Mouse (Mus musculus) c-Kit-positive CD71-negative TER-119-negative erythroid progenitor cells, embryonic 14.5 days (primary cell): ENCODE measurements around the gene Agtpbp1.
"Not testable (repeated sequence)": the region's sequence is repeated elsewhere in the genome, so short reads cannot be mapped to it uniquely, and the experiment has no call there.

Experiments
- DNase-seq: peaks from one replicate; pipeline ENCODE4 v3.0.0-alpha.2; 2013; ENCODE audit warnings: low read depth

Agtpbp1 gene

DNA sequence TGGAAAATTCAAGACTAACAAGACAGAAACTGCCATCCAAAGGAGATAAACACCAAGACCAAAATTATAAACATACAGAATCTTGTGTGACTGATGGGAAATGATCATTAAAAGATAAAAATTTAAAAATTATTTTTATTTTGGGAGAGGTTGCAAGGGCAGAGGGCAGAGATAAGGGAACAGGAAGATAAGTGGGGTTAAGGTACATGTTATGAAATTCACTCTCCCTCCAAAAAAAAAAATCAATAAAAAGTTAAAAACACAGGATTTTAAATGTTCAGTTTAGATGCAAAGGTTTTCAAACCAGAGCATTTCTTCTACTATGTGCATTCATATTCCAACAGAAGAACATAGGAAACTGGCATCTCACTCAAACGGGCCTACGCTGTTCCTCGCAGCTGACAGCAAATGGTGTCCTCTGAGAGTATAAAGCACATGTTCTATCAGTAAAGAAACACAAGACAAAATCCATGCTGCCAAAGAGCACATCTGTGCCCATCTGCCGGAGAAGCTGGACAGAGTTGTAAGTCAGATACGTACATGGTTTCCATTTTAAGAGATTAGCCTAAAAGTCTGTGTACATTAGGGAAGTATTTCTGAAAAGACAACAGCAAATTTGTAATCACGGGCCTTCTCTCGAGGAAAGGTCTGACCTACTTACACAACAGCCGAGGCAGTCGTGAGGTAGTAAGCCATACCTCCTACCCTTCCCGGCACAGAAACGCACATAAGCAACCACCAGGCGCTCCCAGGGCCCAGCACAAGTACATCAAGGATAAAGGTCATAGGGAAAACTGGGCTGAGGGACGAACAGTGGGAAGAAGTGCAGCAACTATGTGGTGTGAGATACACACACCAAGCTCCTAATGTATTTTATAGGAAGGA lies 104.2 kb downstream of the Agtpbp1 start:
- DNase-seq: no peak

DNA sequence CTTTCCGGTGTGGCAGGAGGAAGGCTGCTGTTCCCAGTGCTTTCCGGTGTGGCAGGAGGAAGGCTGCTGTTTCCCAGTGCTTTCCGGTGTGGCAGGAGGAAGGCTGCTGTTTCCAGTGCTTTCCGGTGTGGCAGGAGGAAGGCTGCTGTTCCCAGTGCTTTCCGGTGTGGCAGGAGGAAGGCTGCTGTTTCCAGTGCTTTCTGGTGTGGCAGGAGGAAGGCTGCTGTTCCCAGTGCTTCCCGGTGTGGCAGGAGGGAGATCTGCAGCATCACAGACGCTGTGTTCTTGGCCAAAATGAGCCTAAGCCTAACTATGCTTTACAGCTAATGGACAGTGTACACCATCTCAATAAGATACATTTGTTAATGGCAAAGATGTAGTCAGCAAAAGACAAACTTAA lies 107.1 kb downstream of the Agtpbp1 start:
- DNase-seq: not testable (repeated sequence)

GRCm38 (mm10) chr13:59477451-59477850 lies 107.6 kb downstream of the Agtpbp1 start:
- no peak for DNase-seq

GRCm38 (mm10) chr13:59474973-59475372 lies 110.1 kb downstream of the Agtpbp1 start:
- no peak for DNase-seq

DNA sequence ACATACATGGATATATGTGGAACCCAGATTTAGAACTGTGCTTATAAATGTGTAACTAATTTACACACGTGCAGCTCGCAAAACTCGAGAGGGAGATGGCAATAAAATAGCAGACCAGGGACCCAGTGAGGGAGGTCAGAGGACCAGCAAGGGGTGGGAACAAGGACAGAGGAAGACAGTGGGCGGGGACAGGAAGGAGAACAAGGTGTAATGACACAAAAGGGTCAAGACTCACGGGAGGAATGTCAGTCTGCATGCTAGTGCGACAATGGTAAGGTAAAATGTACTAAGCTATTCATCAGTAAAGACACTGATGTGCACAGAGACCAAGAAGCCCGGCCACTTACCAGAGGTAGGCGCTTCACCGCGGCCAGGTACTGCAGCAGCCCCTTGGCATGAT lies 111.7 kb downstream of the Agtpbp1 start:
- no peak for DNase-seq

- no peak for DNase-seq
Observed at GRCm38 (mm10) chr13:59472222-59472621, 112.8 kb downstream of the Agtpbp1 start.

- no peak for DNase-seq
Observed at GRCm38 (mm10) chr13:59469701-59470100, 115.3 kb downstream of the Agtpbp1 start.

DNA sequence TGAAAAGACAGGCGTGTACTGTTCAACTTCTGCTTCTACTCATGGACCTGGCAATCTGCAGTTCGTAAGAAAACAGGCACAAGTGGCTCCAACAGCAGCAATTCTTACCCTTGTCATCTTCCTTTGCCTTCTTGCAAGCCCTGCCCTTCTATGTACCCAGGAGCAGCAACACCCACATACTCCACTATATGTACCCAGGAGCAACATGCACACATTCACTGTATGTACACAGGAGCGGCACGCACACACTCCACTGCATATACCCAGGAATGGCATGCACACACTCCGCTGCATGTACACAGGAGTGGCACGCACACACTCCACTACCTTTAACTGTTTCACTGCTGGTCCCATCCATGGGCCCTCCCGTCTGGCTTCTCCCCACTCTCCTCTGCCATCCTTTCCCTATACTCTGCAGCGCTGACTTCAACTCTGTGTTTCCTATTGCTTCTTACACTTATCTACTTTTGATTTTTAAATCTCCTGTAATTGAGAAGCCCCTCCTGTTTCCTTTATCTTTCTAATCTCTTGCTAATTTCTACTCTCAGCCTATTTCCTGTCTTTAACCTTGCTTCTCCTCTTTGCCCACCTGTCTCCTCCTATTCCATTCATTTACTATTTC lies 116.7 kb downstream of the Agtpbp1 start:
- no peak for DNase-seq

GRCm38 (mm10) chr13:59467591-59467990 lies 117.4 kb downstream of the Agtpbp1 start:
- DNase-seq: no peak

DNA sequence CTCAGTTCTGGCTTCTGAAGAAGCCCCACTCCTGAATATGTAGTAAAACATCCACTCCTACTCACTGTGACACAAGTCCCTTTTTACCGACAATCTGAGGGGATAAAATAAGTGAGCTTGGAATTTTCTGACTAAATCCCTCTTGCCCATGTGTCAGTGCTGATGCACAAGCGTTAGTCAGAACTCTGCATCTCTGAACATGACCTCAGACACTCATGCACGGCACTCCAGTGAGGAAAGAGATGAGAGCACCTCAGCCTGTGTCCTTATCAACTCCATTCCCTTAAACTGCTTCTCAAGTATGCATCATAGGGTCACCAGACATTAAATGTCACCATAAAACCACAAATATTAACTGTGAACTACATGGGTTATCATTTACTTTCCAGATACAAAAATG lies 124.1 kb downstream of the Agtpbp1 start:
- no peak for DNase-seq

- no peak for DNase-seq
Observed at GRCm38 (mm10) chr13:59456203-59456602, 128.8 kb downstream of the Agtpbp1 start.

- DNase-seq: no peak
Observed at GRCm38 (mm10) chr13:59454001-59454785, 130.8 kb downstream of the Agtpbp1 start.

DNA sequence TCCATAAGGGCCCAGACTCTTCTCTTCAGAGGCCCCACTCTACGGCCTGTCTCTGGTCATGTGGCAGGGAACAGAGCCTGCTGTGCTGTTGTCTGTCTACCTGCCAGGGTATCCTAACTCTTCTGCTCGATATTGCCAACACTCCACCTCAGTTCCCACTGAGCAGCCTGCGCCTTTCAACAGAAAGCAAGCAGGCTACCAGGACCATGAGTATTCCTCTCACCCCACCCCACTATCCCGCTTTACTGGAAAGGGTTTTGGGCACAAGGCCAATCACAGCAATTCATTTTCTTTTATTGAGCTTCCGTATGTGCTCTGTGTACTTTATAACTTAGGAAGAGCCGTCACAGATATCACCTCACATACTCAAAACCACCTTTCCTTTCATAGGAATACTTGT lies 131.4 kb downstream of the Agtpbp1 start:
- no peak for DNase-seq

DNA sequence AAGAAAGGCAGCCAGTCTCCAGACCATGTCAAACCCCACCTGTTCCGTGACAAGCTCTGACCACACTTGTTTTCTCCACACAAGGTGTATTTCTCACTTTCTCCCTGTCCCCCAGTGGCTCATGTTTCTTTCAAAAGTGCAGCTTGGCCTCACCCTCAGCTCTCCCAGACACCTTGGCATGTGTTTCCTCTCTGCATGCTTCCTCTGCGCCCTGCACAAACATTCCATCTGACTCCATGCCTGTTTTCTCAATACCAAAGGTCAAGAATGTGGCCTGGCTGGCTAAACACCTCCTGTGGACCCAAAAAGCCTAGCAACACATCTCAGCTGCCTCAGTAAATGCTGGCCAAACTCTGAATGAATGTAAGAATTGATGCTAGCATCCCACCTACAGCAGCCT lies 132.0 kb downstream of the Agtpbp1 start:
- no peak for DNase-seq

GRCm38 (mm10) chr13:59450840-59451239 lies 134.2 kb downstream of the Agtpbp1 start:
- DNase-seq: no peak

DNA sequence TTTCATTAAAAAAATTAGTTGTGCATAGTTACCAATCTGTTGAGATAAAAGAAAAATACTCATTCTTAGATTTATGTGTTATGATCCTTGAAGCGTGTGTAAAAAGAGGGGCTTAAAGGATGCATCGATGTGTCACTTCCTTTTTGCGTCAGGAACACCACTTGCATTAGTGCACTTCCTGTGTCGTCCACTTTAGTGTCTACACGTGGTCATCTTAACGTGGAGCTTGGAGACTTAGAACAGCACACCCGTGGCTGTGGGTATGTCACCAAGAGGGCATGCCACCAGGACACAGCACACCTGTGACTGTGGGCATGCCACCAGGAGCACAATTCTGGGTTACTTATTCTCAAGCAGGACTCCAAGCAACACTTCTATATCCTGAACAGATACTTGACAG lies 137.9 kb downstream of the Agtpbp1 start:
- no peak for DNase-seq

DNA sequence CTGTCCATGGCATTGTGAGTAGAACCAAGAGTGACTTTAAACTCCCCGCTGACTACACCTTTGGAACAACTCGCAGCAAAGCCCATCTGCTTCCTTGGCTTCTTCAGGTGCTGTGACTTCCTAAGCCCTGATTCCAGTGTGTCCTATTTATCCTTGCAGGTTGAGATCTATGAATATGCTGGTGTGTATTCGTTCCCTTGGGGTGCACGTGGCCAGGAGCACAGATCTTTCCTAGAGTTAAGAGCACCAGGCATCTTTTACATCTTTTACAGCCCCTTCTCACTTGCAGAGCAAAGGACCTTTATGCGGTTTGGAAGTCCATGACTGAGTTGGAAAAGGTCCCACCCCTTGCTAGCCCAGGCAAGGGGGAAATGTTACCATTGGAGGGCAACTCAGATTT lies 139.8 kb downstream of the Agtpbp1 start:
- DNase-seq: no peak

- DNase-seq: no peak
Observed at GRCm38 (mm10) chr13:59444371-59444770, 140.7 kb downstream of the Agtpbp1 start.

DNA sequence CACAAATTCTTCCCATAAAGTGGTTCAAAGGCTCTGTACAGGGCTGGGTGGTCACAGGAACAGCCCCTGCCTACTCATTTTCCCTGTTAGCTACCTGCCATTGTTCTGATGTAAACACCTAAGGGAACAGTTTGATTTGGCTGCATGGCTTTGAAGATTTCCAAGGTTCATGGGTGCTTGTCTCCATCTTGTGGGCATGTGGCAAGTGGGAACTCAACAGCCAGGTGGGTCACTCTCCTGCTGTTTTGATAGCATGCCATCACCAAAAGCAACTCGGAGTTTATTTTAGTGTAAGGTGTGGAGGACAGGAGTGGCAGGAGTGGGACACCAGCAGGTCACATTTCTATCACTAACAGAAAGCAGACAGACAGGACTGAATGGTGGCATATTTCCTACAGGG lies 145.3 kb downstream of the Agtpbp1 start:
- DNase-seq: no peak

- DNase-seq: no peak
Observed at GRCm38 (mm10) chr13:59434554-59434953, 150.5 kb downstream of the Agtpbp1 start.

DNA sequence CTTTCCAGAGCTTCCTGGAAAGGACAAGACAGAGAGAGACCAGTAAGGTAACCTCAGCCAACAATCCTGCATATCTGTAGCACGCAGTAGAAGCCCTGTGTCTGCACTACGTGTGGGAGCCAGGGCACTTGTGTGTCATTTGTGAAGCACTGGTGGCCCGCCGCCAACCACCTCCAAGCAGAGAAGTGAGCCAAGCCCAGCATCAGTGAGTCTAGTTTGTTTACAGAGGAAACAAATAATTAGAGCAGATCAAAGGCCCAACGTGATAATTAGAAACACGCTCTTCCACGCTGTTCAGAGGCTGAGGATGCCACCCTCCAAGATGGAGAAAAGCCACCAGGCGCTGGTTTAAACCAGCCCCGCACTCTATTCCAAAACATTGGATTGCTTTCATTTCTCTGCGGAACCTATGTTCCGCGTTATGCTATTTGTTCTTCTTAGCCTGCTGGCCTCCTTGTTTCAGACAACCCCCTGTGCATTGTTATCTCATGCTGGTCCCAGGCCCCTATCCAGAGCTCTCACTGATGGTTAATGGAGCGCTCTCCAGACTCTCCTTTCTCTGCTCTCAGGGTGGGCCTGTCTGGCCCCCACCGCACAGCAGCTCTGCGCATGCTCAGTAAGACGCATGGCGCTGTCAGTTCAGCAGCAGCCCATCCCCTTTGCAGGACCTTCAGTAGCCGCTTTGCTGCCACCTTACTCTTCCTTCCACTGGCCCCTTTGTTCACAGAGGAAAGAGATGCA lies 153.7 kb downstream of the Agtpbp1 start:
- no peak for DNase-seq

DNA sequence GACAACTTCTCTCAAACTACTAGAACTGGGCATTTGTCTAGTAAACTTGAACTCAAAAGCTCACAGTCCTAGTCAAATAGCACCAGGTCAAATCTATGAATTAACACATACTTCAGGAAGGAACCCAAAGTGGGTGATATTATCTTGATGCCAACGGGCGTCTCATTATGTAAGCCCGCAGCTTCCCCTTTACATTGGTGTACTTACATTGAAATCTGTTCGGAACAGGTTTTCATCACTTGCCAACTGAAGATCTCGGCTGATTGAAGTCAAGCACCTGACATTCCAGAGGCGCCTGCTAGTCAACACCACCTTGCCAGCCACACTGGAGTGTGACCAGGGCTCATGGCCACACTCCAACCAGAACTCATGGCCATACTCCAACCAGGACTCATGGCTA lies 155.7 kb downstream of the Agtpbp1 start:
- no peak for DNase-seq
